Mouse (Mus musculus): ENCODE measurements around the gene Zgpat.

The Zgpat gene

DNA sequence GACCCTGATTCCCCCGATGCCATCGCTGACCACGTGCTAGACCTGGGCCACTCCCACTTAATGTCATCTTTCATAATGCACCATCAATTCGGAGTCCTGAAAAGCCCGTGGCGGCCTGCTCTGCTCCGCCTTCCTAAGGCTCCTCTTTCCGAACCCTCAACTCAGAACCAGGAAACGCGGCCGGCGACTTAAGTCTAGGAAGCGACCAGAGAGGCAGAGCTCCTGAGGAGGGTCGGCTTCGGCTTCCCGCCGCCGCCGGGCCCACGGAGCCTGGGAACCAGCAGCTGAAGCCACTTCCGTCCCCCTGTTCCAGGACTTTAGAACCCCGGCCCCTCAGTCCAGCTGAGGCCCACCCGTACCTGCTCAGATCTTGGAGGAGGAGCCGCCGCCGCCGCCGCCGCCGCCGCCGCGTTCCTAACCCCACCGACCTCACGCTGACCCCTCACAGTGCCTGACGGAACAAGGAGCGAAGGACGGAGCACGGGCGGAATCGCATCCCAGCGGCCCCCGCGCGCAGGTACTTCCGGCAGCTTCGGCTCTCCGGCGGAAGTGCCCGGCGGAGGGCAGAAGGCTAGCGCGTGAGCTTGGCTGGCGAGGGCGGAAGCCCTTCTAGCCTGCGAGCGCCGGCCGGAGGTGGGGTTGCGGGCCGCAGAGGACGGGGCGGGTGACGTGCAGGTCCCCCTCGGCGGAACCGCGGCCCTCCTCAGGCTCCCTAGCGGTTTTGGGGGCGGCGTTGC, at the start of gene Zgpat, which contains the start of gene Arfrp1:
Zgpat (plus strand) TSS at position 69 of the 737 bp plus-strand sequence.
Arfrp1 (minus strand) TSS at position 545 of the 737 bp plus-strand sequence.
- DNase-seq (ENCODE audit: low spot score) = peak; percentile 96

DNA sequence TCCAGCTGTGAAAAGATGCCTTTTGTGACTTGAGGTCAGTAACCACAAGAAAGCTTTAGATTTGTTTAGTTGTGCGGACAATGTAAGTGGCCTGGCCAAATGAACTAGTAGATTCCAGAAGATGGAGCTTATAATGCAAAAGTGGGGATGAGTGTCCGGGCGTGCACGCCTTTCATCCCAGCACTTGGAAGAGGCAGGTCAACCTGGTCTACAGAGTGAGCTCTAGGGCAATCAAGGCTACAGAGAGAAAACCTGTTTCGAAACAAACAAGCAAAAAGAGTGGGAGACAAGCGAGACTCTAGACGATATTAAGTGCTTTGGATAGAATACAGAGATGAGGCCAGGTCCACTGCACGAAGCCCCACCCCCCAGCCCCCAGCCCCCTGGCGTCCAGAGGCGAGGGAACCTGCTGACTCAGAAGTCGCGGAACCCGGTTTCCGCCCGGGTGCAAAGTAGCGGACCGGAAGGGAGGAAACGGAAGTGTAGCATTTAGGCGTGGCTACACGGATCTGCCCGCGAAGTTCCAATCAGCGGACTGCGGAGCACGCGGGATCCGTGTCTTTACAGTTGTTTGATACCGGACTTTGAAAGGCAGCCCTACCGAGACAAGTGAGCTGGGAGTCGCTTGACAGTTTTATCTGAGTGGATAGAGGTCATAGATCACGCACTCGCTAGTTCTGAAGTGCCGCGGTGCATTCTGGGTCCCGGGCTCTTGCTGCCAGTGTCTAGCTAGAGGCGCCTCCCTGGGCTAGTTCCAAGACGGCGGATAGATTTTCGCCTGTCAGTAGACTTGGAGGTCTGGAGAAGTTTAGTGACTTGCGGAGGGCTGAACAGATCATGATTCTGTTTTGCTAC, 45.3 kb upstream of the Zgpat start, which contains the start of gene Rtel1:
Rtel1 (plus strand) TSS at position 492 of the 855 bp plus-strand sequence.
- peak; percentile 95 for DNase-seq (ENCODE audit: low spot score)

DNA sequence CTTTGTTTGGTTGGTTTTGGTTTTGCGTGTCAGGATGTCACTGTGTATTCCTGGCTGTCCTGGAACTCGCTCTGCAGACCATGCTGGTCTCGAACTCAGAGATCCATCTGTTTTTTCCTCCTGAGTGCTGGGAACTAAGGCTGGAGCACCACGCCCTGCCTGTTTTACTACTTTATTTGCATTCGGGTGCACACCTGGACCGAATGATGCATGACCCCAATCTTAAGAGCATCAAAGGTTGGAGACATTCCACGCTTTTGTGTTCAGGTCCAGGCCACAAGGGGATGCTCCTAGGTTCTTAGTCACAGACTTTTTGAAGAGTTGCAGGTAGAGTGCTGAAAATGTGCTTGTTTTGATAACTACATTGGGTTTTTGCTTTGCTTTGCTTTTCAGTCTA, 44.6 kb upstream of the Zgpat start:
- DNase-seq (ENCODE audit: low spot score) = no peak

DNA sequence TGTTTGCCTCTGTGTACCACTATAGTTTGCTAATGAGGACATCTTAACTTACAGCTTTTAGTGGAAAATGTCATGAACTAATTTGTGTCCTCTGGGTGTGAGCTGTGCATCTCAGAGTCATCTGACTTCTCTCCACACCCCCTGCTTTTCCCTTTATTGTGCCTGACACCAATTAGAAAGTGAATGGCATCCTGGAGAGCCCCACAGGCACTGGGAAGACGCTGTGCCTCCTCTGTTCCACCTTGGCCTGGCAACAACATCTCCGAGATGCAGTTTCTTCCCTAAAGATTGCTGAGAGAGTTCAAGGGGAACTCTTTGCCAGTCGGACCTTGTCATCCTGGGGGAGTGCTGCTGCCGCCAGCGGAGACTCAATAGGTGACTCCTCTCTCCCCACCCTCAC, 42.6 kb upstream of the Zgpat start:
- no peak for DNase-seq (ENCODE audit: low spot score)

DNA sequence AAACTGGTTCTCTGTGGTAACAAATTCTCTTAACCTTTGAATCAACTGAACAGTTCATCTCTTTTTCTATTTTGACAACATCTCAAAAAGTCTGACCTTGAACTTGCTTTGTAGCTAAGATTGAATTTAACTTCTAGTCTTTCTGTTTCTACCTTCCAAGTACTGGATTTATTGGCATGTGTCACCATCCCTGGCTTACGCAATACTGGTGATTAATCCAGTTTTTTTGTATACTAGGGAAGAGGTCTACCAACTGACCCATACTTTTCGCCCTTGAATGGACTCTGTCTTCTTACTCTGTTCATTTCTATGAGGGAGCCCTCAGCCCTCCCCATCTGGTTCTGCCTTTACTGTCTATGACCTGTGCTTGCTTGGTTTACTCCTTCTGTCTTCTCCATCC, 38.6 kb upstream of the Zgpat start:
- DNase-seq (ENCODE audit: low spot score) = no peak

DNA sequence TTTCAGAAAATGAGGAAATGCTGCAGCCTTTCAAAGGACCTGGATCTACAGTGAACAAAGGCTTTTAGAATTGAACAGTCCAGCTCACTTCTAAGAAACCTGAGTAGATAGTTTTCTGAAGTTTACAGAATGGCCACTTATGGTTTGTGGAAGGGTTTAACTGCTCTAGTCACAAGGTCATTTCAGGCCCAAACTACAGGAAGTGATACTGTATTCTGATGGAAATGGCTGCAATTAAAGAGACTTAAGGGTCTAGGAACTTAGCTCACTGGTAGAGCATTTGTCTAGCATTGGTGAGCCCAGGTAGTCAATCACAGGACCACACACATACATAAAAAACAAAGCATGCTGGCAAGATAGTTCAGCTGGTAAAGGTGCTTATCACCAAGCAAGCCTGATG, 32.2 kb upstream of the Zgpat start:
- no peak for DNase-seq (ENCODE audit: low spot score)

DNA sequence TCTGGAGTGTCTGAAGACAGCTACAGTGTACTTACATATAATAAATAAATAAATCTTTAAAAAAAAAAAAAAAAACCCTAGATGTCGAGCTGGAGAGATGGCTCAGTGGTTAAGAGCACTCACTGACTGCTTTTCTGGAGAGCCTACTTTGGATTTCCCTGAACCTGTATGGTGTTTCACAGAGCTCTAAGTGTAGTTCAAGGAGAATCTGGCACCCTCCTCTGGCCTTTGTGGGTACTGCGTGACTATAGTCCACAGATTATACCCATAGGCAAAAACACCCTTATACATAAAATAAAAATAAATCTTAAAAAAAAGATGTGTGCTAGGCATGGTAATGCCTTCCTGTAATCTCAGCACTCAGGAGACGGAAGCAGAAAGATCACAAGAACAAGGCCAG, 30.7 kb upstream of the Zgpat start:
- DNase-seq (ENCODE audit: low spot score) = peak; percentile 80

DNA sequence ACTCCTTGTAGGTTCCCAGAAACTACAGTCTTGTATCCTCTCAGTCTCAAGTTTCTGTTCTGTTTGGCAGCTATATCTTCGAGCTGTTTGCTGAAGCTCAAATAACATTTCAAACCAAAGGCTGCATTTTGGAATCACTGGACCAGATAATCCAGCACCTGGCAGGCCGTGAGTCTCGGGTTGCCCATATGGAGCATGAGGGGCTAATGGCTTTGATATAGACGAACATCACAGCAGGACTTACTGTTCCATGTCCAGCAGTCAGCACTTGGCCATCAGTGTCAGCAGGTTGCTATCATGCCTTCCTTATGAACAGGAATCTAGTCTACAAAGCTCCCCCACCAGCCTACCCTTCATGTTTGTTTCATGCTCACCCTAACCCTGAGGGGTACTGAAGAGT, 24.3 kb upstream of the Zgpat start:
- no peak for DNase-seq (ENCODE audit: low spot score)

DNA sequence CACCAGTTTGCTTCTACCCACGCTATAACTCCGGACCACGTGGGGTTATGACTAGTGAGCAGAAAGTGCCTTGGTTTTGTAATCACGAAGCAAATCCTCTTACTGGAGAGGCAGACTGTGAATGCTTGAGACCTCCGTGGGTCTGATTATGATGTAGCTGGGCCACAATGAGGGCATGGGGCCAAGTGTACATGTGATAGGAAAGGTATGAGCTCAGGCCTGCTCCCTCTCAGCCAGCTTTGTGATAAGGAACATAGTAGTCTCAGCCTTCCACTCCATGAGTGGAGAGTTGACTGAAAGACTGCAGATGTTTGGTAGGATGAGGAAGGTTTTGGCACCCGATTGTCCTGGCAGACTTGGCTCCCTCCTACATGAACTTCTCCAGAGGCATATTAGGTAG, 22.0 kb upstream of the Zgpat start:
- no peak for DNase-seq (ENCODE audit: low spot score)

DNA sequence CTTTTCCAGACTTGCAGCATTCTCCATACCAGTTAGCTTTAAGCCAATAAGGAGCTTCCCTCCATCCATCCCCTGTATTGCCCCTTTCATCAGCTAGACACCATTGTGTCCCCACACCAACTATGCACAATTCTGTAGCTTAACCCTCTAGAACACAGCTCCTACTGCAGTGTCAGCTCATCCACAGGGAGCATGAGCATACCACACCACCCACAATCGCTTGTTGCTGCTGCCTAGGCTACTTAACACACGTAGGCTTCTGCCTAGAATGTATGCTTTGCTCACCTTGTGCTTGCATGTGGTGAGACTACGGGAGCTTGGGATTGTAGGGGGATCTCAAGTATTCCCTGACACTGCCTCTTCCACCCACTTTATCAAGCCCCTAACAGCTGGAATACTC, 7.9 kb upstream of the Zgpat start:
- DNase-seq (ENCODE audit: low spot score) = no peak

DNA sequence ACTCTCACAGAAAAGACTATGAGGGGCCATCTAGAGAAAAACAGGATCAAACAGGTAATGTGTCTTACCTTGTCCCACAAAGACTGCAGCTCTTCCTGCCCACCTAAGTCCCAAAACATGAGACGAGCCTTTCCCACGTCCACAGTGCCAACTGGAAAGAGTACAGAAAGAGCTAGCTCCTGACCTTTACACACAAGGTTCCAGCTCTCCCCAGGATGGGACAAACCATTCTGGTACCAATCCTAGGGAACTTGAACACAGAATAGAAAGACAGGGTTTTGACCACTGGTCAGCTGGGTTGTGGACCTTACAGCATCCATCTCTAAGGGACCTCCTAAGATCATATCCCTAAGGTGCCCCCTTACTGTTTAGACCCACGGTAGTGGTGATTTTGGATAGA, 782 bp upstream of the Zgpat start:
- no peak for DNase-seq (ENCODE audit: low spot score)

DNA sequence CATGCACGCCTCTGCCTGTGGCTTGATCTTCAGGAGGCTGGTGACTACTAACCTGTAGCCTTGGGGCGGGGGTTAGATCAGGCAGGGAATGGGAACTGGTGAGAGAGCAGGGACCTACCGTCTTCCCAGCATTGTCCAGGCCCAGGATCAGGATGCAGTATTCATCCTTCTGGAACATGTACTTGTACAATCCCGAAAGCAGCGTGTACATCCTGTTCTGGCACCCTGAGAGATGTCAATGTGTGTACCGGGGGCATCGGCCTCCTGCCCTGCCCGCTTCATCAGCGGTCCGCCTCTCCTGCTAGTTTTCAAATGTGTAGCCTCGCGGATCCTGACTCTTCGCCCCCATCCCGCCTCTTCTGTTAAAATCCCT, 255 bp upstream of the Zgpat start:
- DNase-seq (ENCODE audit: low spot score) = peak; percentile 14

DNA sequence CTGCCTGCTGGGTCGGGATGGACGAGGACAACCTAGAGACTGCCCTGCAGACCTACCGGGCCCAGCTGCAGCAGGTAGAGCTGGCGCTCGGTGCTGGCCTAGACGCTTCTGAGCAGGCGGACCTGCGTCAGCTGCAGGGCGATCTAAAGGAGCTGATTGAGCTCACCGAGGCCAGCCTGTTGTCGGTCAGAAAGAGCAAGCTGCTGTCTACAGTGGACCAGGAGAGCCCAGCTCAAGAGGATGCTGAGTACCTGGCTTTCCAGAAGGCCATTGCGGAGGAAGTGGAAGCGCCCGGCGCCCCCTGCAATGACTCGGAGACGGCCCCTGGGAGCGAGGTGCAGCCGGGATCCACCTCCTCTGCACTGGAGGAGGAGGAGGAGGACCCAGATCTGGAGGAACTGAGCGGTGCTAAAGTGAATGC, 937 bp downstream of the Zgpat start:
- peak; percentile 51 for DNase-seq (ENCODE audit: low spot score)

DNA sequence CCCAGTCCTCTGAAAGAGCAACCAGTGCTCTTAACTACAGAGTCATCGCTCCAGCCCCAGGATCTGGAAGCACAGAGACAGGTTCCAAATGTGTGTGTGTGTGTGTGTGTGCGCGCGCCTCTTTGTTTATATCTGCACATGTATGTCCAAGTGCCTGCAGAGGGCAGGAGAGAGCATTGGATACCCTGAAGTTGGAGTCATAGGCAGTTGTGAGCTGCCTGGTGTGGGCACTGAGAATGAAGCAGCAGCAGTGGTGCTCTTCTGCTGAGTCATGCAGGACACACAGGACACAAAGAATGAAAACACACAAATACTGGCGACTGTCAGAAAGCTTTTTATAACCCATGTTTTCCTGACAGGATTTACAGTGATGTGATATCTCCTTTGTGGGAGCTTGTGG, 5.3 kb downstream of the Zgpat start:
- DNase-seq (ENCODE audit: low spot score) = no peak

DNA sequence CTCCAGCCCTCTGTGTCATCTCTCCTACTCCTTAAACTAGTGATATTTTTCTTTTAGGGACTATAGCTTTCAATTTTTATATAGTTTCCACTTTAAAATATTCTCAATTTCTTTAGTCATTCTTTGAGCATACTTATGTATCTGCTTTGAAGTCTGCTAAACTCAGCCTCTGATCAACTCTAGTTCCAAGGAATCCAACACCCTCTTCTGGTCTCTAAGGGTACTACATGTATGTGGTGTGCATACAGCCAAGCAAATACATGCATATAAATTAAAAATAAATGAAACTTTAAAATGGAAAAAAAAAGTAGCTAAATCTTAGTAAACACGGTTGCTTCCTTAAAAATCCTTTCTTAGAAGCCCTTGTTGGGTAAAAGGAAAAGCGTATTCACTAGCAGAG, 11.1 kb downstream of the Zgpat start:
- peak; percentile 49 for DNase-seq (ENCODE audit: low spot score)

DNA sequence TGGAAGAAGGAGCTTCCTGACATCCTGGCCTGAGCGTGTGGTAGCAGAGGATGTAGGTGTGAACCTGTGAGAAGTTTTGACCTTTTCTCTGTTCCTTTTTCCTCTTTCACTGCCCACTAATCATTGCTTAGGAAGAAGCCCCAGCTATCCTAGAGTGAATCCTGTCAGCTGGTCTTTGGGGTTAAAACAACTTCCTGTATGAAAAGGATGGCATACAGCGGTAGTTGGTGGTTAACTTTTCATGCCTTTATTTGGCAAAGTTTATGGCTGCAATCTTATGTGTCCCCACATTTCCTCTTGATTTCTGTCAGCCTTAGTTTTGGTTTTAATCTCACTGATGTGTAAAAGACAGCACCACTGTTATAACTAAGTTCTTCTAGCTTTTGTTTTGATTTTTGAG, 12.5 kb downstream of the Zgpat start:
- no peak for DNase-seq (ENCODE audit: low spot score)

DNA sequence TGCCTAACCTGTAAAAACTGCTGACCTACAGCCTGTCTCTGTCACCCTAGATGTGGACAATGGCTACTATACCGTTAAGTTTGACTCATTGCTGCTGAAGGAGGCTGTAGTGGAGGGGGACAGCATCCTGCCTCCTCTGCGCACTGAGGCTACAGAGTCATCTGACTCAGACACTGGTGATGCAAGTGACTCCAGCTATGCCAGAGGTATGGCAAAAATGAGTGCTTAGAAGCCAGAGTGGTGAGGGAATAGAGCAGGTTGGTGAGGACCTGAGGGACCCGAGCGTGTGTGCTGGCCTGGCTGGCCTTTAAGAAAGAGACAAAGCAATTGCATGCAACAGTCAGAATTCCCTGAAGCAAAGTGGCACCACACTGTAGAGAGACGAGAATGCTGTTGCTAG, 14.0 kb downstream of the Zgpat start:
- no peak for DNase-seq (ENCODE audit: low spot score)

DNA sequence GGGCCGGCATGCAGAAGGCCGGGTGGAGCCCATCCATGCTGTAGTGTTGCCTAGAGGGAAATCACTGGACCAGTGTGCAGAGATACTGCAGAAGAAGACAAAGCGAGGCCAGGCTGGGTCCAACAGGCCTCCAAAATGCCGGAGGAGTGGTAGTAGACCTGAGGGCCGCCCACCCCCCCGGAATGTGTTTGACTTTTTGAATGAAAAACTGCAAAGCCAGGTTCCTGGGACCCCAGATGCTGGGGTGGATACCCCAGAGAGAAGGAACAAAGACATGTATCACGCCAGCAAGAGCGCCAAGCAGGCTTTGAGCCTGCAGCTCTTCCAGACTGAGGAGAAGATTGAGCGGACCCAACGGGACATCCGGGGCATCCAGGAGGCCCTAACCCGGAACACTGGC, 15.1 kb downstream of the Zgpat start, which contains the start of gene Lime1:
Lime1 (plus strand) TSS at position 301 of the 400 bp plus-strand sequence.
- no peak for DNase-seq (ENCODE audit: low spot score)

DNA sequence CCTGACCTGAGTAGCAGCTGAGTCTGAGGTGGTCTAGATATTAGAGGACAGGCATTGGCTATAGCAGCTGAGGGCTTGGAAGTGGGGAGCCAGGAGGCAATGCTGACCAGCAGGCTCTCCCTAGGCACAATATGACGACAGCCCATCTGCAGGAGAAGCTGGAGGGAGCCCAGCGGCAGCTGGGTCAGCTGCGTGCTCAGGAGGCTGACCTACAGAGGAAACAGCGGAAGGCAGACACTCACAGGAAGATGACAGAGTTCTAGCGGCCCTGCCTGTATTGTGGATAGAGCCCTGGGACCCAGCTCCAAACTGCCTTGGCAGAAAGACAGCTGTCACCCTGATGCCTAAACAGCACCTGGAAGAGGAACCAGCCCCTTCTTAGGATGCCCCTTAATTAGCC, 15.5 kb downstream of the Zgpat start:
- DNase-seq (ENCODE audit: low spot score) = no peak

DNA sequence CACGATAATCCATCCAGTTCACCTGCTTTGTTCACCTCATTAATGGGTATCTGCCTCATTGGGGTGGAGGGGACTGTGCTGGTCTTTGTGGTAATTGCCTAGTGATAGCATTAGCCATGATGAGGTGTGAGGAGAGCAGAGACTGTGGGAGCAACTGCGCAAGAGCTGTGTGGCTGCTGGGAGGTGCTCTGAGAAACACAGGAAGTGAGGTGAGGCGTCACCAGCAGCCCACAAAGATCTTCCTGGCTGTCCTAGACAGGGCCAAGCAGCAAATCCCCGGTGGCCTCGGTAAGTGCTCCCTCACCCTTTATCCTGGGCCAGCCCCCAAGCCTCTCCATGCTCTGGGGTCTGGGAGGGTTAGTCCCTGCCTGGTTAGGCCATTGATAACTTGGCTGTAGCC, 16.4 kb downstream of the Zgpat start:
- no peak for DNase-seq (ENCODE audit: low spot score)

DNA sequence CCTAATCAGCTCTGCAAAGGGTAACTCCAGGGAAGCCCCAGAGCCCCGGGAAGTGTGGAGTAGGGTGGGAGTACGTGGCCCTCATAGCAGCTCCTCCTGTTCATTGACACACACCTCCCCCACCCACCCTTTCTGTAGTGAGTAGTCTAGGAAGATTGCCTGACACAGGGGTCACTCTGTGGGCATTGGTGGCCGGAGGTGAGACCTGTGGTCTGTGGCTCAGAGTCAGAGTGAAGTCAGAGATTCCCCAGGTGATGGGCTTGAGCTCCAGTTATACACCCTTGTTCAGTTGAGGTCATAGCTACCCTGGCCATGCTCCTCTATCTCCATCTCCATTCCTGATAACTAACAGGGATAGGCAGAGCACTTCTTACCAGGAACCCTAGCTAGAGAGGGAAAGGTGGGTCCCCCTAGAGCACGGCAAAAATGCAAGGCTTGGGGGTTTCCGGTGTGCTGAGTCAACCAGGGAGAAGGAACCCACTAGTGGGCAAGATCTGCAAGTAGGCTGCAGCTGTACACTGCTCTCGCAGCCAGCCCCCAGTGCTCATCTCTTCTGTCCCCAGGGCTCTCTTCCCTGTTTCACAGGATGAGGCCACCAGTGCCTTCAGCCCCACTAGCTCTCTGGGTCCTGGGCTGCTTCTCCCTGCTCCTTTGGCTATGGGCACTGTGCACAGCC, 17.0 kb downstream of the Zgpat start:
- no peak for DNase-seq (ENCODE audit: low spot score)

DNA sequence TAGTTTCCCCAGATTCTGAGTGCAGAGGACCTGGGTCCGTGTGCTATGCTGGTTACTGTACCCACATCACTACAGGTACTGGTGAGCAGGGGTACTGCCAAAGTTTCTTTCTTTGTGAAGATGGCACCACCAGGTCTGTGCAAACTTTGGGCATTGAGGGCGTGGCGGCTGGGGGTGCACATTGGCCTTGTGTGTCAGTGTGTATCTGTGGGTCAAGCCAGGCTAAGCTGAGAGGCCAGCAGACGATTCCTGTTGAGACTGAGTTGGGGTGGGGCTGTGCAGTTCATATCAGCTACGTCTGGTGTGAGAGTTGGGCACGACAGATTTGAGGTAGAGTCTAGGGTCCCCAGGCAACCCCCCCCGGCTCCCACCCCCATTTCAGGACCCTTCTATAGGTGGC, 19.7 kb downstream of the Zgpat start:
- no peak for DNase-seq (ENCODE audit: low spot score)

DNA sequence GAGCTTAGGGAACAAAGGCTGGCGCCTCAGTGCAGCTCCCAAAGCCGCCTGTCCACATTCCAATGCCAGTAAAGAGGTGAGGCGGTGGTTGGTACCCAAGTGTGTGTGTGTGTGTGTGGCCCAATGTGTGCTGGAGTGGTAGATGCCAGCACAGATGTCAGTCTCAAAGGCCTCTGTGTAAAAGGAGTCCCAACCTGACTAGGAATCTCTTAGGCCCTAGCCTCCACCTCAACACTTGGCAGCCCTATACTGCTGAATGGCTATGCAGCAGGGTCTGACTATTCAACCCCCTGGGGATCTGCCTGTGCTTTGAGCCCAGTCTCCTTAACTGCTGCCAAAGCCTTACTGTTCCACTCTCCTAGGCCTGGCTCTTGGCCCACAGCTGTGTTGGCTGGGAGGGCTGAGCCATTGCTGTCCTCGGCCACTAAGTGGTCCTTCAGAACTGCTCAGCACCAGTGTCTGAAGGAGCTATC, 20.2 kb downstream of the Zgpat start:
- DNase-seq (ENCODE audit: low spot score) = peak; percentile 77
